Comparison of ENCODE assay signal across 16 mouse cellular contexts in genomic region chr1:42152175-42152790, GRCm38 (mm10).
DNase-seq lines count a peak whose midpoint lies in the region; ATAC-seq and TF ChIP-seq lines count a peak whose summit lies in the region.
"Had no signal": no experiment of that assay in that cellular context is flagged by ENCODE, and none has a peak within 500 bp of the region (broad histone marks: within the 10 kb centered on the region; RNA-seq: fewer than 3 reads in every experiment).

No protein-coding gene starts in this region.

- TF ChIP-seq CTCF in midbrain, postnatal 0 days (IDR thresholded peaks at IDR 0.05): no peak

- DNase-seq in embryo, embryonic 10.5 days (ENCODE audit: low spot score): peak; percentile 0
- DNase-seq in embryo, embryonic 9.5 days (ENCODE audit: extremely low spot score): no peak
- DNase-seq in midbrain, embryonic 10.5 days (ENCODE audit: low spot score): no peak
- peak; percentile 1 for DNase-seq in midbrain, postnatal 0 days (ENCODE audit: low spot score)
- no peak for DNase-seq in lung, adult 18-20 months
- DNase-seq: adrenal gland, postnatal 10 days; thymus, adult 18-20 months had no signal

- H3K4me2 ChIP-seq in midbrain, embryonic 13.5 days (replicated peaks): no peak overlapping the region
- H3K4me2 ChIP-seq in forebrain, embryonic 16.5 days (ENCODE audit: low read length): peak overlapping the region; percentile 10; the same call in 1 of the 2 replicates
- no peak overlapping the region for H3K4me2 ChIP-seq in midbrain, postnatal 0 days (ENCODE audit: low read depth, low read length, poor library complexity, severe bottlenecking)
- H3K4me2 ChIP-seq in heart, embryonic 12.5 days: no peak overlapping the region
- H3K4me2 ChIP-seq: embryonic facial prominence, embryonic 12.5 days; intestine, embryonic 15.5 days; limb, embryonic 15.5 days; lung, embryonic 15.5 days had no signal

- H3K4me1 ChIP-seq in midbrain, embryonic 10.5 days: peaks cover 11% of the 10 kb centered on the region
- H3K4me1 ChIP-seq in midbrain, embryonic 13.5 days (replicated peaks): 0 out of 2 replicates have a peak, but pooled peaks cover 4% of the 10 kb centered on the region
- peaks cover 5% of the 10 kb centered on the region for H3K4me1 ChIP-seq in forebrain, embryonic 16.5 days (replicated peaks; ENCODE audit: control insufficient read depth, insufficient read depth, low read length)
- H3K4me1 ChIP-seq in midbrain, postnatal 0 days (ENCODE audit: insufficient read depth, low read length): no peaks in the 10 kb centered on the region
- H3K4me1 ChIP-seq in heart, embryonic 12.5 days (replicated peaks): no peaks in the 10 kb centered on the region
- H3K4me1 ChIP-seq: embryonic facial prominence, embryonic 12.5 days; intestine, embryonic 15.5 days; limb, embryonic 15.5 days; lung, embryonic 15.5 days had no signal

- ATAC-seq in midbrain, embryonic 13.5 days: no peak
- ATAC-seq in forebrain, embryonic 16.5 days: peak; percentile 73
- ATAC-seq in midbrain, postnatal 0 days (ENCODE audit: low FRiP score): no peak
- ATAC-seq in heart, embryonic 12.5 days (ENCODE audit: insufficient number of reproducible peaks, low FRiP score): no peak
- ATAC-seq: intestine, embryonic 15.5 days had no signal

- H3K4me3 ChIP-seq in midbrain, embryonic 10.5 days: no peak overlapping the region
- H3K4me3 ChIP-seq in midbrain, embryonic 13.5 days (replicated peaks): no peak overlapping the region
- H3K4me3 ChIP-seq in forebrain, embryonic 16.5 days (replicated peaks; ENCODE audit: low read length): no peak overlapping the region
- no peak overlapping the region for H3K4me3 ChIP-seq in midbrain, postnatal 0 days (ENCODE audit: low read depth, low read length)
- no peak overlapping the region for H3K4me3 ChIP-seq in heart, embryonic 12.5 days
- H3K4me3 ChIP-seq: embryonic facial prominence, embryonic 12.5 days; intestine, embryonic 15.5 days; limb, embryonic 15.5 days; lung, embryonic 15.5 days had no signal

- H3K9ac ChIP-seq in midbrain, embryonic 13.5 days (replicated peaks): no peak overlapping the region
- H3K9ac ChIP-seq in forebrain, embryonic 16.5 days (replicated peaks; ENCODE audit: low read depth, low read length): no peak overlapping the region
- no peak overlapping the region for H3K9ac ChIP-seq in midbrain, postnatal 0 days (replicated peaks; ENCODE audit: low read length, poor library complexity, severe bottlenecking)
- H3K9ac ChIP-seq in heart, embryonic 12.5 days: no peak overlapping the region
- H3K9ac ChIP-seq: embryonic facial prominence, embryonic 12.5 days; intestine, embryonic 15.5 days; limb, embryonic 15.5 days; lung, embryonic 15.5 days had no signal

- peaks cover 6% of the 10 kb centered on the region; the same call in 1 of the 2 replicates for H3K9me3 ChIP-seq in midbrain, embryonic 10.5 days (replicated peaks)
- peaks cover 6% of the 10 kb centered on the region; the same call in 1 of the 2 replicates for H3K9me3 ChIP-seq in midbrain, embryonic 13.5 days
- peaks cover 3% of the 10 kb centered on the region; the same call in 1 of the 2 replicates for H3K9me3 ChIP-seq in forebrain, embryonic 16.5 days (ENCODE audit: control insufficient read depth, low read length)
- no peaks in the 10 kb centered on the region for H3K9me3 ChIP-seq in midbrain, postnatal 0 days (ENCODE audit: low read length)
- H3K9me3 ChIP-seq in heart, embryonic 12.5 days (replicated peaks): peaks cover 4% of the 10 kb centered on the region; the same call in 1 of the 2 replicates
- H3K9me3 ChIP-seq: intestine, embryonic 15.5 days; limb, embryonic 15.5 days; lung, embryonic 15.5 days had no signal

- no peaks in the 10 kb centered on the region for H3K36me3 ChIP-seq in midbrain, embryonic 10.5 days
- no peaks in the 10 kb centered on the region for H3K36me3 ChIP-seq in midbrain, embryonic 13.5 days
- H3K36me3 ChIP-seq in forebrain, embryonic 16.5 days (ENCODE audit: control insufficient read depth, insufficient read depth): no peaks in the 10 kb centered on the region
- no peaks in the 10 kb centered on the region for H3K36me3 ChIP-seq in midbrain, postnatal 0 days (ENCODE audit: insufficient read depth, low read length)
- H3K36me3 ChIP-seq in heart, embryonic 12.5 days: no peaks in the 10 kb centered on the region
- H3K36me3 ChIP-seq: embryonic facial prominence, embryonic 12.5 days; G1E; intestine, embryonic 15.5 days; limb, embryonic 15.5 days; lung, embryonic 15.5 days had no signal

- WGBS in midbrain, embryonic 10.5 days: 77% methylated on average over 13 of the region's 13 CpGs
- 59% methylated on average over 13 of the region's 13 CpGs for WGBS in midbrain, embryonic 13.5 days
- WGBS in forebrain, embryonic 16.5 days: 17% methylated on average over 13 of the region's 13 CpGs
- whole genome bisulfite sequencing in midbrain, postnatal 0 days: 60% methylated on average over 13 of the region's 13 CpGs
- 83% methylated on average over 13 of the region's 13 CpGs for WGBS in heart, embryonic 12.5 days

- H3K27me3 ChIP-seq in midbrain, embryonic 10.5 days (ENCODE audit: low read depth, poor library complexity, severe bottlenecking): no peaks in the 10 kb centered on the region
- no peaks in the 10 kb centered on the region for H3K27me3 ChIP-seq in midbrain, embryonic 13.5 days
- H3K27me3 ChIP-seq in forebrain, embryonic 16.5 days (replicated peaks; ENCODE audit: control insufficient read depth, insufficient read depth, low read length): no peaks in the 10 kb centered on the region
- no peaks in the 10 kb centered on the region for H3K27me3 ChIP-seq in midbrain, postnatal 0 days (ENCODE audit: insufficient read depth, low read length)
- no peaks in the 10 kb centered on the region for H3K27me3 ChIP-seq in heart, embryonic 12.5 days (replicated peaks)
- H3K27me3 ChIP-seq: embryonic facial prominence, embryonic 12.5 days; intestine, embryonic 15.5 days; limb, embryonic 15.5 days; lung, embryonic 15.5 days had no signal

- H3K27ac ChIP-seq in midbrain, embryonic 10.5 days (replicated peaks): 0 out of 2 replicates have a peak overlapping the region, but pooled peaks have one; percentile 9
- no peak overlapping the region for H3K27ac ChIP-seq in midbrain, embryonic 13.5 days
- no peak overlapping the region for H3K27ac ChIP-seq in forebrain, embryonic 16.5 days (ENCODE audit: low read length)
- H3K27ac ChIP-seq in midbrain, postnatal 0 days (ENCODE audit: low read depth, low read length): no peak overlapping the region
- H3K27ac ChIP-seq in heart, embryonic 12.5 days (ENCODE audit: poor library complexity, severe bottlenecking): no peak overlapping the region
- H3K27ac ChIP-seq: embryonic facial prominence, embryonic 12.5 days; intestine, embryonic 15.5 days; kidney, postnatal 0 days; limb, embryonic 15.5 days; lung, embryonic 15.5 days had no signal

Comparison
In these comparisons a context has a peak if more than half of its experiments do, and no peak if none do; other contexts are left out.
1. DNase-seq: peak in embryo, embryonic 10.5 days (single experiment) and midbrain, postnatal 0 days (single experiment); none in embryo, embryonic 9.5 days (single experiment), midbrain, embryonic 10.5 days (single experiment) and lung, adult 18-20 months (0 of 2).